Mouse (Mus musculus) thymus, adult 2 months (tissue): ENCODE results near the gene AI593442. TPM values are rescaled to one million over a fixed set of nuclear protein-coding genes. Genes with fewer than 3 reads are reported as not detected.

Experiments
- DNase-seq: peaks from one replicate; pipeline ENCODE4 v3.0.0; 2021
- H3K27ac ChIP-seq: fragments of 200-500 bp; 2 replicates; pipeline ENCODE4 v1.5.1; 2012; ENCODE audit warnings: low read length, control low read depth; ENCODE audit not compliant: control insufficient read depth, insufficient read depth
- H3K27me3 ChIP-seq: fragments of 200-500 bp; 2 replicates; pipeline ENCODE4 v1.6.1; 2012; ENCODE audit warnings: mild to moderate bottlenecking, low read length, moderate library complexity, mixed read lengths; ENCODE audit not compliant: control insufficient read depth, insufficient read depth
- H3K36me3 ChIP-seq: fragments of 200-500 bp; 2 replicates; pipeline ENCODE4 v1.6.1; 2012; ENCODE audit warnings: mild to moderate bottlenecking, low read length, moderate library complexity; ENCODE audit not compliant: control insufficient read depth, insufficient read depth
- H3K4me1 ChIP-seq: fragments of 200-500 bp; replicated peaks from 2 replicates; pipeline ENCODE4 v1.6.1; 2012; ENCODE audit warnings: low read length; ENCODE audit not compliant: control insufficient read depth, insufficient read depth
- H3K4me3 ChIP-seq: fragments of 200-500 bp; 2 replicates; pipeline ENCODE4 v1.5.1; 2012; ENCODE audit warnings: mild to moderate bottlenecking, low read length, control low read depth, moderate library complexity; ENCODE audit not compliant: control insufficient read depth, insufficient read depth
- CTCF ChIP-seq: fragments of 200-500 bp; IDR thresholded peaks from 2 replicates; pipeline ENCODE4 v1.5.1; 2012; ENCODE audit warnings: mild to moderate bottlenecking, control low read depth, low read length, moderate library complexity, borderline replicate concordance; ENCODE audit not compliant: control insufficient read depth, poor library complexity, insufficient read depth; ENCODE audit errors: extremely low read depth
- POLR2A ChIP-seq: fragments of 200-500 bp; IDR thresholded peaks from 2 replicates; pipeline ENCODE4 v1.6.1; 2012; ENCODE audit warnings: mild to moderate bottlenecking, low read length, control low read depth, moderate library complexity; ENCODE audit not compliant: control insufficient read depth, poor library complexity, insufficient read depth; ENCODE audit errors: extremely low read depth
- whole genome bisulfite sequencing: fragments of 180-500 bp; shearing (Covaris S2); methylation state at CpG from one replicate; pipeline ENCODE4 v1.1.7; 2018; 5-methylcytosine and 5-hydroxymethylcytosine counted together
- polyA plus RNA-seq: library from polyadenylated mRNA; depleted of rRNA; stranded (reverse); fragments of >200 nt; gene quantifications from 2 replicates; pipeline ENCODE4 v1.2.3, GENCODE M21; 2012

AI593442 gene
- polyA plus RNA-seq, 1 experiment: 0.05 TPM

GRCm38 (mm10) chr9:52678179-52678838, 1.3 kb downstream of the AI593442 start:
- H3K4me3 ChIP-seq: no peak overlapping the region

GRCm38 (mm10) chr9:52676587-52676986, 3.0 kb downstream of the AI593442 start:
- Histone ChIP-seq H3K27me3 (no peaks in the 10 kb centered on the region; the same call in 1 of the 2 replicates), H3K4me1 (no peaks in the 10 kb centered on the region), H3K4me3 (no peak overlapping the region), H3K36me3 (no peaks in the 10 kb centered on the region), H3K27ac (no peak overlapping the region)
- WGBS: 12% methylated on average over 4 of the region's 4 CpGs
- no peak for DNase-seq
- TF ChIP-seq CTCF (no peak), POLR2A (no peak)

More at GRCm38 (mm10) chr9:52678179-52678838, 1.3 kb downstream of the AI593442 start:
- WGBS: 7% methylated on average over 28 of the region's 28 CpGs
- no peak for TF ChIP-seq CTCF
- no peak for TF ChIP-seq POLR2A
- Histone ChIP-seq H3K36me3 (no peaks in the 10 kb centered on the region), H3K4me1 (no peaks in the 10 kb centered on the region), H3K27ac (no peak overlapping the region), H3K27me3 (no peaks in the 10 kb centered on the region; the same call in 1 of the 2 replicates)
- no peak for DNase-seq

- H3K36me3 ChIP-seq: no peaks in the 10 kb centered on the region
- no peak overlapping the region for H3K4me3 ChIP-seq
- H3K4me1 ChIP-seq: no peaks in the 10 kb centered on the region
- DNase-seq: no peak
- TF ChIP-seq CTCF (no peak), POLR2A (no peak)
- no peaks in the 10 kb centered on the region; the same call in 1 of the 2 replicates for H3K27me3 ChIP-seq
- WGBS: 74% methylated on average over 3 of the region's 3 CpGs
- H3K27ac ChIP-seq: no peak overlapping the region
Measured at GRCm38 (mm10) chr9:52675937-52676336, 3.6 kb downstream of the AI593442 start.

GRCm38 (mm10) chr9:52661422-52661821, 18.2 kb downstream of the AI593442 start:
- Histone ChIP-seq H3K4me3 (no peak overlapping the region), H3K27ac (no peak overlapping the region), H3K27me3 (no peaks in the 10 kb centered on the region), H3K4me1 (no peaks in the 10 kb centered on the region), H3K36me3 (no peaks in the 10 kb centered on the region)
- 76% methylated on average over 3 of the region's 3 CpGs for WGBS
- no peak for DNase-seq
- no peak for TF ChIP-seq CTCF
- no peak for TF ChIP-seq POLR2A

GRCm38 (mm10) chr9:52650341-52650951, 29.1 kb downstream of the AI593442 start:
- H3K27me3 ChIP-seq: no peaks in the 10 kb centered on the region
- H3K27ac ChIP-seq: no peak overlapping the region
- H3K4me3 ChIP-seq: no peak overlapping the region
- WGBS: 89% methylated on average over 5 of the region's 5 CpGs
- DNase-seq: no peak
- no peaks in the 10 kb centered on the region for H3K4me1 ChIP-seq
- H3K36me3 ChIP-seq: no peaks in the 10 kb centered on the region
- no peak for TF ChIP-seq POLR2A
- TF ChIP-seq CTCF: no peak

- WGBS: 98% methylated on average over 2 of the region's 2 CpGs
- Histone ChIP-seq H3K4me1 (no peaks in the 10 kb centered on the region), H3K27ac (no peak overlapping the region), H3K4me3 (no peak overlapping the region), H3K36me3 (no peaks in the 10 kb centered on the region), H3K27me3 (no peaks in the 10 kb centered on the region)
- no peak for DNase-seq
- TF ChIP-seq CTCF: no peak
- no peak for TF ChIP-seq POLR2A
Measured at GRCm38 (mm10) chr9:52645312-52645711, 34.3 kb downstream of the AI593442 start.

GRCm38 (mm10) chr9:52644626-52645025, 35.0 kb downstream of the AI593442 start:
- TF ChIP-seq CTCF: no peak
- no peak for TF ChIP-seq POLR2A
- Histone ChIP-seq H3K4me3 (no peak overlapping the region), H3K36me3 (no peaks in the 10 kb centered on the region), H3K27me3 (no peaks in the 10 kb centered on the region), H3K4me1 (no peaks in the 10 kb centered on the region), H3K27ac (no peak overlapping the region)
- no peak for DNase-seq
- WGBS: 30% methylated on average over 4 of the region's 4 CpGs
